Mouse (Mus musculus) bone marrow, adult 2 months (tissue): ENCODE measurements around the gene Cnot6.

Experiments
- CTCF ChIP-seq: fragments of 200-500 bp; IDR thresholded peaks from 2 replicates; pipeline ENCODE4 v1.5.1; 2011; ENCODE audit warnings: low read length, control low read depth; ENCODE audit not compliant: control insufficient read depth, insufficient read depth
- POLR2A ChIP-seq: fragments of 200-500 bp; IDR thresholded peaks from 2 replicates; pipeline ENCODE4 v1.6.1; 2011; ENCODE audit warnings: low read depth, mild to moderate bottlenecking, control low read depth, low read length, borderline replicate concordance; ENCODE audit not compliant: control insufficient read depth

DNA sequence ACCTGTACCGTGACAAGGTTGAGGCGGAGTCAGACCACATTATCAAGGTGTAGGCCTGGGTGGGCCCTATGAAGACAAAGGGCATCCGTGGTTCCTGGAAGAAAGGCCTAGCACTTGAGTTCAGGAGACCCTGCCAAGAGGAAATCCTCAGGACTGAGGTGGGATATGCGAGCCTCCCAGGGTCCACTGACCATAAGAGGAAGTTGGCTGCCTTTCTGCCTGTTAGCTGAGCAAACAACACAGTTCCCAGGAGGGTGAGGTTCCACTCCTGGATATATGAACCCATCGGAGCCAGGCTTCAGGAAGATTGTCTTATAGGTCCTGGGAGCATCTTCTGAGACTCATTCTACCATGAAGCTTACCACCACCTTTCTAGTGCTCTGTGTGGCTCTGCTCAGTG is 49.2 kb downstream of the Cnot6 start, which contains the start of gene Scgb3a1:
- TF ChIP-seq CTCF (no peak), POLR2A (no peak)
